Mouse (Mus musculus) urinary bladder, postnatal 36 days (tissue): ENCODE data around the gene Fancb.

Source experiments
- DNase-seq, 2 experiments: peaks; one replicate each; pipeline ENCODE4 v3.0.0; 2022; ENCODE audit warnings: low spot score in 2 of 2, mixed read lengths in 1 of 2

The Fancb gene

DNA sequence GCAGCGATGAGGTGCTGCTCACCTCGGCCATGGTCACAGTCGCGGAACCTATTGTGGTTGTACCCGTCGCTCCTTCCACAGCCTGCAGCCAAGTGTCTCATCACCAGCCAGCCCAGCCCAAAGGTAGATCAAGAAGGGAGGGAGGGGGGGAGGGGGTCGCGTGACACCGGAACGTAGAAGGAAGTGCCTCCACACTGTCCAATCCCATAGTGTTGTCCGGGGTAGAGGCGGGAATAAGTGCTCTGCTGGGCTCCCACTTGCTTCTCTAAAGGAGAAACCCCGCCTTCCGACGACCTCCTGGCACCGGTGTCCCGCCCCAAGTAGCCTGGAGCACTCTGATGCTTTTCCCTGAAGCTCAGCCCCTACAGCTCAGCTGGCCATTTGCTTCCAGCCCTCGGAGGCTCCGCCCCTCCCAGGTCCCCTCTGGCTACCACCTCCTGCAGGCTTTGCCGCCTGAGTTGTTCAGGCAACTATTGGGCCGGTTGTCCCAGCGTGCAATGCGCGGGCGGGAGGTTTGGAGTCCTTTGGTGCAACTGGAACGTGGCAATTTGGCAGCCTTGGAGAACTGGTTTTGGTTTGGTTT is at the start of gene Fancb, which contains the start of gene Mospd2:
TSS of gene Fancb (plus strand) at position 400 of the 583 bp plus-strand sequence.
TSS of gene Mospd2 (minus strand) at position 183 of the 583 bp plus-strand sequence.
- peak; percentile 74 to 90 for DNase-seq

DNA sequence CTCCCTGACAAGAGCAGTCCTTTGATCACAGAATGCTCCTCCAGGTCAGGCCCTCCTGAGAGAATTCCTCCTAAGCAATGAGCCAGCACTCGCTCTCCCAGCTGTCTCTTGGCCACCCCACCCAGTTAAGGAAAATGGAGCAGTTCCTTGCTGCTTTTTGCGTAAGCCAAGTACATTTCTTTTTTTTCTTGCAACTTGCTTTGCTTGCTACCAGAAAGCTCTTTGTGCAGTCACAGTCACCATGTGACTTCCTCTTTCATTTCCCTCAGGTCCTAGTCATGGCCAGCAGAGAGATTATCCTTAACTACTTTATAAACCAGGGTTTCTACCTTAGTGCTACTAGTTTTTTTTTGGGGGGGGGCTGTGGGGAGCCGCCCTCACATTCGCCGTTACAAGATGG is 38.9 kb upstream of the Fancb start:
- DNase-seq, result no peak

DNA sequence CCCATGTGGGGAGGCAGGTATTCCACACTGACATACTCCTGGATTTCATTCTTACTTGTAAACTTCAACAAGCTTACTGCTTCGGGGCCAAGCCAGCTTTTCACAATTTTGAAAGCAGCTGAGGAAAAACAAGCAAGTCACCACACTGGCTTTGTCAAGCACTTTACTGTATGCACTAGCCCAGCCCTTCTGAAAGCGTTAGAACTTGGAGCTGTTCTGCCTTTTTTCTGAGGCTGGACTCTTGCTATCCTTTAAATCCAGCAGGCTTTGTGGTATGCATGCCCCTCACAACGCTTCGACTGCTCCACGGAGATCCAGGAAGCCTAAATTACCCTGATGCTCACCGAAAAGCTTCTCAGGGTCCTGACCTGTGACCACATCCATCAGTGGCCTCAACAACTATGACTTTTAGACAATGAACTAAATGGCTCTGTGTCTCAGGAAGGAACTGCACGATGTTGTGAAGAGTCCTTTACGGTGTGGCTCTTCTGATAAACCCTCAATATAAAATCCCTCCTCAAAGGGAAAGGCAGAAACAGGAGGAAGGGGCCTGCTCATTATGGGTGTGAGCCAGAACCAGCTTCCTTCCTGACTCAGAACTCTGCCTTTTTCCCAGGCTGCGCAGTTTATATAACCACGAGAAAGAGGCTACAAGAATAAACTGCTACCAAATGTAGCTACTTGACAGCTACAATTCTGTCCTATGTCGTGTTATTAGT is 28.4 kb upstream of the Fancb start:
- no peak for DNase-seq

DNA sequence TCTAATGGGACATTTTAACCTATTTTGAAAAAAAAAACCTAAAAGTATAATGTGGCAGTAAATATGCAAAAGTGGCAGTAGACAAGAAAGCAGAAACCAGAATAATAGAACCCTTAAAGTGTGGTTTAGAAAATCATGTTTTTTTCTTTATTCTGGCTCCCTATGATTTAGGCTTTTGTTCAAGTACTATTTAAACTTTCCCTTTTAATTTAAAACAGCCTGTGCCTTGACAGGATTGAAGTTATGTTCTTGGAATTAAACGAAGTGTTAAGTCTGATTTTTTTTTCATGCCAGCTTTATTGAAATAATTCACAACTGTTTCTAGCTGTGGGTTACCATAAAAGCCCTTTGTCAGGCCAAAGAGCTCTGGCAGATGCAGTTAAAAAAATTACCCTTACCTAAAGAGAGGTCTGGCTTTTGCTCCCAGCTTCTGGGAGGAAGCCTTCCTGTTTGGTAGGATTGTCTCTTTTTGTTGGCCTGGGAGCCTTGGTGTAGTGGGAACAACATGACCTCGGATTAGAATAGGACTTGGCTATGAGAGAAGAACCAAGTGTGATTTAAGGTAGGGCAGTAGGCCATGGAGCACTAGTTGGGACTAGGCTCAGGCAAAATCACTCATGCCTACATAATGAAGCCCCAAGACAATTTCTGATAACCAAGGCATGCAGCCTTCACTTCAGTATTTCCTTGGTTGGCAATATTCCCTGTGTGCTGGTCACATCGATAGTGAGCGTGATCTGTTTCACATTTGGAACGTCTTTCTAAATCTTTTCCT is 27.6 kb upstream of the Fancb start:
- DNase-seq, result no peak

DNA sequence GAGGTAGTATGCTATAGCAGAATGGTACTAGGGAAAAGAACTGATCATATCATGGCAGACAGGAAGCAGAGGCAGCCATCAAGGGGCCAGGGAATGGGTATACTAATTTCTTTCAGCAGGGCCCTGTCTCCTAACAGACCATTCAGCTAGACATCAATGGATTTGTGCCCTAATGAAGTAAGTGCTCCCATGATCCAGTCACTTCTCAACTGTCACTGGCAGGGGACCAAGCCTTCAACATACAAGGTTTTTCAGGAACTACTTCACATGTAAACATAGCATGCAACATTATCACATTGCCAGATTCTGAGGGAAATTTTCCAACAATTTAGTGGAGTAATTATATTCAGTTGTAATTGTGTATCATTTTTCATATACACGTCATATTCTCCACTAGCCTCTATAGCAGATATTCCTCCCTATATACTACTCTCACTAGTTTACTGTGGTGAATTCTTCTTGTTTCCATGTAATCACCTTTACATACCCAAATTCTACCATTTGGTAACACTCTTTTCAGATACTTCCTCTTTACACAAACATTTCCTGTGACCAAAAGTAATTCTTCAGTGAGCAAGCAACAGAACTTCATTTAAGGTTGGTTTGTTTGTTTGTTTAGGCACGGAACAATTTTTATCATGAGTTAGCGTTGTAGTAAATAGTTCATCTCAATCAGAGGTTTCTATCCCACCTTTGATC is 14.5 kb upstream of the Fancb start:
- DNase-seq, result no peak

DNA sequence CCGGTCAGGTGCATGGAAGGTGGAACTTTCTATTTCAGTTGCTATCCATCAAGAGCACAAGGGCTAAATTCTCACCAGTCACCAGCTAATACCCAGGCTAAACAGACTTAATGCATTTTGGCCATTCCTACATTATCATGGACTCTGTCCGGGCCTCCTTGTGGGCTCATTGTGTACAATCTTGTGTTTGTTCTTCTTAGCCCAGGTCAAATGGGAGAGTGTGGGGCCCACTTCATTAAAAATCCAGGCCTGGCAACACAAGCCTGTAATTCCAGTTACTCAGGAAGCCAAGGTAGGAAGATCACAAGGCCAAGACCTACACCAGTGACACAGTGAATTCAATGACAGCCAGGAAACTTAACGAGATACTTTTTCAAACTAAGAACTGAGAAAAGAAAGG is 9.2 kb upstream of the Fancb start:
- DNase-seq, result no peak

DNA sequence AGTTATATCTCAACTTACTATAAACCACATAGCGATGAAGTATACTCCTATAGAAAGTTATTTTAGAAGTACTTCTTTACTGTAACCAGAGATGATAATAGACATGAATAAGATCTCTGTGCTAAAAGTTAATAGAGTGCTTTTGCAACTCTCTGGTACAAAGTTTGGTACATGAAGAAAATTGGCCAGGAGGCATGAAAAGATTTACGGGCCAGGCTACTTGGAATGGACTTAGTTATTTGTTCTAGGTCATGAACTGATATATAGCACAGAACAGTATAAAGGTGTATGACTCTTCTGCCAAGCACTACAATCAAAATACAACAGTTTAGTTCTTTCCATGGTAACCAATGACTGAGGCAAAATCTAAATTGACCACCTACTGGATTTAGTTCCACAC is 1.5 kb upstream of the Fancb start:
- DNase-seq, result no peak

DNA sequence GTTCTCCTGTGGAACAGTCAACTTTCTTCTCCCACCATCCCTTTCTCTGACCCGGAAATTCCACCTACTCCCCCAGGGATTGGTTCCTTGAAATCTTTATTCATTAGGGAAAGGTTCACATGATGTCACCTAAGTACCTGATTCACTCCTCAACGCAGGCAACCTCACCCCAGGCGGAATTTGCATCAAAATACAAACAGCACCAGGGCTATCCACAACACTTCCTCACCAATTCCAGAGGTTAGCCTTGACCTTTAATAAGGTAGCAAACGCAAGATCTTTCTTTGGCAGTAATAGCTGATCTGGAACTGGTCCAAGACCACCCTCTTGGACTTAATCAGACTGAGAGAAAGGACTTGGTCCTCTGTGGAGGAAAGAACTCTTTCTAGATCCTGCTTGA is 22.7 kb downstream of the Fancb start:
- DNase-seq, result no peak

DNA sequence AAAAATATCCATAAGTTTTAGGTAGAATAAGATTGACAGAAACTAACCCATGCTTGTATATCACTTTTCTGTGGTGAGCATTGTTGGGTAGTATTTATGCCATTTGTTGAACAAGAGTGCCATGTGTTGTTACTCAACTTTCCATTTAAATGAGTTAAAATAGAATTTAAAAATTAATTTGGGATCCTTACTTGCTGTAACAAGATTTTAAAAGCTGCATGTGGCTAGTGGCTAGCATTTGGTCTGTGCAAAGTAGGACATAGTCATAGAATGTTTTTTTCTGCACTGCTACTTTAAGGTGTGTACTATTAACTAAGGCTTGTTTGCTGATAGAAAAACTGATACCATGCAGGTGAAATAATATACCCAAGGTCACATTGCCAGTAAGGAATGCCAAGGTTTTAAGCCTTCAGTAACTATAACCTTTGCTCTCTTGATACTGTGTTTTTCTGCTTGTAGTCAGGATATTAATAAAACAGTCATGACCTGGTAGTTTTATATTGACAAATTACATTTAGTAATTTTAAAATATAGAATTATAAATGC is 24.5 kb downstream of the Fancb start, which contains the start of gene Gm17604:
TSS of gene Gm17604 (minus strand) at position 51 of the 546 bp plus-strand sequence.
- DNase-seq, result no peak
